Mouse (Mus musculus) erythroblast, embryonic 14.5 days (primary cell): ENCODE measurements around the gene Idh3g. TPM values are rescaled to one million over a fixed set of nuclear protein-coding genes. Genes with fewer than 3 reads are reported as not detected.
A peak's percentile ranks its signal among the peaks of the same experiment; 100 is the strongest.

Experiments
- H3K27me3 ChIP-seq: 2 replicates; pipeline ENCODE4 v1.6.1; 2012; ENCODE audit warnings: inconsistent platforms; ENCODE audit not compliant: control insufficient read depth
- H3K36me3 ChIP-seq: 2 replicates; pipeline ENCODE4 v1.6.1; 2012; ENCODE audit warnings: mild to moderate bottlenecking, inconsistent platforms; ENCODE audit not compliant: control insufficient read depth
- H3K4me1 ChIP-seq: 2 replicates; pipeline ENCODE4 v1.6.1; 2012; ENCODE audit warnings: inconsistent platforms; ENCODE audit not compliant: control insufficient read depth
- H3K4me3 ChIP-seq: replicated peaks from 2 replicates; pipeline ENCODE3; 2012; ENCODE audit warnings: moderate library complexity, mild to moderate bottlenecking, inconsistent platforms
- H3K9me3 ChIP-seq: 2 replicates; pipeline ENCODE4 v1.6.1; 2012; ENCODE audit warnings: low read length, inconsistent platforms, mixed read lengths; ENCODE audit not compliant: control insufficient read depth
- GATA1 ChIP-seq: IDR thresholded peaks from 2 replicates; pipeline ENCODE4 v1.6.1; 2012; ENCODE audit warnings: low read length, inconsistent platforms, mixed read lengths
- TAL1 ChIP-seq: IDR thresholded peaks from 3 replicates; pipeline ENCODE4 v1.6.1; 2012; ENCODE audit warnings: low read length, inconsistent platforms, mixed read lengths
- polyA plus RNA-seq: library from polyadenylated mRNA; stranded (reverse); fragments of >175 nt; gene quantifications from 2 replicates; pipeline ENCODE4 v1.2.3, GENCODE M21; 2012

The Idh3g gene
- polyA plus RNA-seq, result 4.3 and 5.1 TPM in 2 replicates

- peaks cover 13% of the 10 kb centered on the region for H3K9me3 ChIP-seq
- H3K27me3 ChIP-seq, result peaks cover 12% of the 10 kb centered on the region
- peaks cover 52% of the 10 kb centered on the region for H3K36me3 ChIP-seq
- TF ChIP-seq GATA1 (no peak), TAL1 (no peak)
- peaks cover 35% of the 10 kb centered on the region for H3K4me1 ChIP-seq
- peak within 1 kb of the TSS; percentile 91 for H3K4me3 ChIP-seq
Measured at GRCm38 (mm10) chrX:73786364-73787224, at the start of gene Idh3g, which contains the start of gene Ssr4. Idh3g (minus strand) TSS chrX:73786897. Ssr4 (plus strand) TSS chrX:73787028.

- Histone ChIP-seq H3K9me3 (no peaks in the 10 kb centered on the region), H3K4me1 (no peaks in the 10 kb centered on the region), H3K27me3 (no peaks in the 10 kb centered on the region; the same call in 1 of the 2 replicates), H3K36me3 (no peaks in the 10 kb centered on the region), H3K4me3 (no peak overlapping the region)
- no peak for TF ChIP-seq TAL1
- TF ChIP-seq GATA1, result no peak
Measured at GRCm38 (mm10) chrX:73835731-73836130, 49.0 kb upstream of the Idh3g start.

DNA sequence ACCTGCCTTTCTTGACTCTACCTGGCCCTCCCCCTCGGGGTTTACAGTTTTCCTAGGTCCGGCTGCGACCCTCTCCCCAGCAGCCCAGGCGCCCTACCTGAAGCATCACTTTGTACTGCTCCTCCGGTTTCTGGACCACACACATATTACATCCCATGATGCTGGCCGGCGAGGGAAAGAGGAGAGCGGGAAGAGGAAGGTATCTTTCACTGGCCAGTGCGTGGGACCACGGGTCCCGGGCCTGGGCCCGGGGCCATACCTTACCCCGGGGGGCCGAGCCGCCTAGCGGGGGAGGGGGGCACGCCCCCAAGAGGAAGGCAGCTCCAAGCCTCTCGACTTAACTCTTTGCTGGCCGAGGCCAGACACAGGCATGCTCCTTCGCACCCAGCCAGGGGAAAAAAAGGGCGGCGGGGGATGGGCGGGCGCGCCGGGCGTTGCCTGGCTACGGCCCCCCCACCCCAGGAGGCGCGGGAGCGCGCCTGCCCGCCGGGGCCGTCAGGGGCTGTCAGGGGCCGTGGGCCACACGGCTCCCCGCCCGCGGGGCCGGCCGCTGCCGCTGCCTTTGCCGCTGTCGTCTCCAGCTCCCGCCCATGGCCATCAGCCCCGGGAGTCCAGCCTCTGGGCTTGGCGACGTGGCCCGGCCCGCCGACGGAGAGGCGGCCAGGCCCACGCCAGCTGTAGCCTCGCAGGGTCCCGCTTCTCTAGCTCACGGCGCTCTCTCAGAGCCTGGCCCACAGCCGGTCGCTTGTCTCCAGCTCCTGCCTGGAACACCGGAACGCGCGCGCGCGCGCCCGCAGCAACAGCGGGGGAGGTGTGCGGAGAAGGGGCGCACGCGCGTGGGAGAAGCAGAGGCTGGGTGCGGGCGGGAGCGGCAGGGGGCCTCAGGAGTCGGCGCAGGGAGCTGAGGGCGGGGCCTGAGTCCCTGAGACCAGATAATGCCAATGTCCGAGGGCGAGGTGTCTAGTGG, 37.8 kb upstream of the Idh3g start, which contains the start of gene Pdzd4:
Gene Pdzd4 (minus strand): TSS at position 785 of the 967 bp plus-strand sequence.
- TF ChIP-seq GATA1 (no peak), TAL1 (no peak)
- Histone ChIP-seq H3K9me3 (peaks cover 14% of the 10 kb centered on the region), H3K27me3 (peaks cover 50% of the 10 kb centered on the region), H3K4me3 (peak within 1 kb of the TSS; percentile 28), H3K36me3 (no peaks in the 10 kb centered on the region), H3K4me1 (0 out of 2 replicates have a peak, but pooled peaks cover 3% of the 10 kb centered on the region)

- H3K36me3 ChIP-seq, result no peaks in the 10 kb centered on the region
- H3K27me3 ChIP-seq, result peaks cover 50% of the 10 kb centered on the region
- H3K4me3 ChIP-seq, result no peak overlapping the region
- H3K9me3 ChIP-seq, result peaks cover 14% of the 10 kb centered on the region
- 0 out of 2 replicates have a peak, but pooled peaks cover 3% of the 10 kb centered on the region for H3K4me1 ChIP-seq
- TF ChIP-seq GATA1 (no peak), TAL1 (no peak)
Measured at GRCm38 (mm10) chrX:73823747-73824146, 37.0 kb upstream of the Idh3g start.

DNA sequence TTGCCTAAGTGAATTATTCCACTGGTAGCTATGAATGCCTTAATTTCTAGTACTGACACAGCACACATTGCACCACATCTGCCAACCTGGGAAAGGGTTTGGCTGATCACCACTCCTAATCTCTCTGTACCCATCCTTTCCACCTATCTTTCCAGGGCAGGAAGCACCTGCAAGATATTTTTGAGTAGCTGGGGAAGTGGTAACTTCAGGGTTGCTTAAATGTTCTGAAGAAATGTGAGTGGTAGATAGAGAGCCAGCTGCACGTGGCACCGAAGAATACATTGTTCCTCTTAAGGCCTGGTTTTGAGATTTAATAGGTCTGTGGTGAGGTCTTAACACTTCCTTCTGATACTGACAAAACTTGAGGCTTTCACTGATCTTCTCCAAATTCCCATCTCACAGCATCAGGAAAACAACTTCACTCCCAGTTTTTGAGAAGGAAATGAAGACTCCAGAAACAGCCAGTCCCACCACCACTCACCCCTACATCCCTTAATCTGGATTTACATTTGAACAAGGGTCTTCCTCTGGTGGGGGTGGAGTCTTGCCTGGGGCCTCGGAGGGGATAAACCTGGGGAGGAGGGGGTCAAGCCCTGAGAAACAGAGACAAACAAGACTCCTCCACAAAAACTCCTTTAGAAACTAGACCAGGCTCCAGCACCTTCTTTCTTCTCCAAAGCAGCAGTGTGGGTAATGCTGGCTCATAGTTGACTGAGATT, 30.1 kb upstream of the Idh3g start:
- no peak for TF ChIP-seq GATA1
- TF ChIP-seq TAL1, result no peak
- Histone ChIP-seq H3K9me3 (no peaks in the 10 kb centered on the region), H3K36me3 (no peaks in the 10 kb centered on the region), H3K4me1 (no peaks in the 10 kb centered on the region), H3K27me3 (peaks cover 15% of the 10 kb centered on the region), H3K4me3 (no peak overlapping the region)

DNA sequence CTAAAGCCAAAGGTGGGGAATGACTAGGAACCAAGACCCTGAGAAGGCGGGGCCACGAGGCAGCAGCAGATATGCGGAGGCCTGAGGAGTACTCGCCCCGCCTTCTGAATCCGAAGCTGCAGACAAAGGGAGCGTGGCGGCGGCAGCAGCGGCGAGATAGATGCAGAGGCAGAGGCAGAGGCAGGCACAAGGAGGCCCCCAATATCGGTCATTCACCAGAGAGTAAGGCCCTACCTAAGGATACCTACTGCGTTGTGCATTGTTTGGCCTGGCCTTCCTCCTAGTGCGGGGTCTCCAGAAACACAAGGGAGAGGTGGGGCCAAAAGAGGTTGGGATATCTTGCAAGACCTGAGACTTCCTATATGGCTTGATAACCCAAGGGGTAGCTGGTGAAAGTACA, 28.4 kb upstream of the Idh3g start:
- TF ChIP-seq GATA1 (no peak), TAL1 (no peak)
- Histone ChIP-seq H3K27me3 (peaks cover 11% of the 10 kb centered on the region), H3K9me3 (no peaks in the 10 kb centered on the region), H3K4me3 (no peak overlapping the region), H3K4me1 (no peaks in the 10 kb centered on the region), H3K36me3 (no peaks in the 10 kb centered on the region)

DNA sequence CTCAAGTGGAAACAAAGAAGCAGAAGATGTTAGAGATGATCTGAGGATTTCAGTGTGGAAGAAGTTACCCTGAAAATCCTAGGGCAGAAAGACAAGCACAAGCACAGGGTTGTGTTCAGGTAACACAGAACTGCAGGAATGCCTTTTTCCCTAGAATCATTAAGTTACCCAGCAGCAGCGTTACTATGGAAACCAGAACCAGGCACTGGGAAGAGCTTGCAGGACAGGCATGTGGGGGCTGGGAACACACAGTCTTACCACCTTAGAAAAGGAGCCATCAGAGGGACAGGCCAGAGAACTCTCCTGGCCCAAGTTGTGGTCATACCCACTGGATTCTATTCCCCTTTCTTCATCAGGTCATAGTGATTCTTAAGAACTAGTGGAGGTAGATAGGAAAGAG, 19.1 kb upstream of the Idh3g start:
- peaks cover under 1% of the 10 kb centered on the region; the same call in 1 of the 2 replicates for H3K27me3 ChIP-seq
- no peak overlapping the region for H3K4me3 ChIP-seq
- TF ChIP-seq TAL1, result no peak
- TF ChIP-seq GATA1, result no peak
- no peaks in the 10 kb centered on the region for H3K9me3 ChIP-seq
- H3K4me1 ChIP-seq, result no peaks in the 10 kb centered on the region
- H3K36me3 ChIP-seq, result no peaks in the 10 kb centered on the region

GRCm38 (mm10) chrX:73798502-73798901, 11.8 kb upstream of the Idh3g start:
- Histone ChIP-seq H3K9me3 (peaks cover 2% of the 10 kb centered on the region; the same call in 1 of the 2 replicates), H3K36me3 (no peaks in the 10 kb centered on the region), H3K27me3 (peaks cover 14% of the 10 kb centered on the region), H3K4me1 (no peaks in the 10 kb centered on the region), H3K4me3 (no peak overlapping the region)
- TF ChIP-seq GATA1 (no peak), TAL1 (no peak)
